Mouse (Mus musculus): ENCODE results near the gene Rapgef5. TPM values are rescaled to one million over a fixed set of nuclear protein-coding genes. Genes with fewer than 3 reads are reported as not detected.
A peak's percentile ranks its signal among the peaks of the same experiment; 100 is the strongest.

Gene Rapgef5
- polyA plus RNA-seq, 1 experiment from 2014 or later, result 25.8 TPM

- ATAC-seq (ENCODE audit: low read depth), result peak; percentile 59; the same call in 1 of the 2 replicates
- Histone ChIP-seq H3K27ac (ENCODE audit: low read length) (0 out of 2 replicates have a peak overlapping the region, but pooled peaks have one; percentile 17), H3K4me2 (ENCODE audit: low read depth, low read length) (no peak overlapping the region), H3K9me3 (ENCODE audit: control insufficient read depth, low read length) (no peaks in the 10 kb centered on the region), H3K4me3 (ENCODE audit: low read length) (no peak overlapping the region), H3K36me3 (ENCODE audit: control insufficient read depth, insufficient read depth, low read length) (no peaks in the 10 kb centered on the region), H3K4me1 (replicated peaks; ENCODE audit: control insufficient read depth, insufficient read depth, low read length) (peaks cover 2% of the 10 kb centered on the region; the same call in 1 of the 2 replicates), H3K27me3 (ENCODE audit: control insufficient read depth, insufficient read depth, low read depth, low read length) (no peaks in the 10 kb centered on the region), H3K9ac (ENCODE audit: low read length) (no peak overlapping the region)
- WGBS, result 31% methylated on average over 2 of the region's 2 CpGs
Observed at GRCm38 (mm10) chr12:117642512-117642911, 126.2 kb downstream of the Rapgef5 start.

GRCm38 (mm10) chr12:117645771-117646170, 129.5 kb downstream of the Rapgef5 start:
- no peak for ATAC-seq (ENCODE audit: low read depth)
- Histone ChIP-seq H3K4me1 (replicated peaks; ENCODE audit: control insufficient read depth, insufficient read depth, low read length) (0 out of 2 replicates have a peak, but pooled peaks cover 2% of the 10 kb centered on the region), H3K4me2 (ENCODE audit: low read depth, low read length) (no peak overlapping the region), H3K4me3 (ENCODE audit: low read length) (no peak overlapping the region), H3K9me3 (ENCODE audit: control insufficient read depth, low read length) (no peaks in the 10 kb centered on the region), H3K27me3 (ENCODE audit: control insufficient read depth, insufficient read depth, low read depth, low read length) (no peaks in the 10 kb centered on the region), H3K9ac (ENCODE audit: low read length) (no peak overlapping the region), H3K27ac (ENCODE audit: low read length) (no peak overlapping the region), H3K36me3 (ENCODE audit: control insufficient read depth, insufficient read depth, low read length) (no peaks in the 10 kb centered on the region)
- WGBS, result 82% methylated on average over 2 of the region's 2 CpGs

- Histone ChIP-seq H3K4me1 (replicated peaks; ENCODE audit: control insufficient read depth, insufficient read depth, low read length) (peaks cover 4% of the 10 kb centered on the region), H3K4me2 (ENCODE audit: low read depth, low read length) (no peak overlapping the region), H3K9ac (ENCODE audit: low read length) (no peak overlapping the region), H3K36me3 (ENCODE audit: control insufficient read depth, insufficient read depth, low read length) (no peaks in the 10 kb centered on the region), H3K9me3 (ENCODE audit: control insufficient read depth, low read length) (no peaks in the 10 kb centered on the region), H3K27ac (ENCODE audit: low read length) (no peak overlapping the region), H3K4me3 (ENCODE audit: low read length) (no peak overlapping the region), H3K27me3 (ENCODE audit: control insufficient read depth, insufficient read depth, low read depth, low read length) (no peaks in the 10 kb centered on the region)
- peak; percentile 86 for ATAC-seq (ENCODE audit: low read depth)
- WGBS, result 66% methylated on average over 8 of the region's 8 CpGs
Observed at GRCm38 (mm10) chr12:117653920-117654472, 137.7 kb downstream of the Rapgef5 start.

- H3K4me2 ChIP-seq (ENCODE audit: low read depth, low read length), result peak overlapping the region; percentile 7; the same call in 1 of the 2 replicates
- H3K4me1 ChIP-seq (replicated peaks; ENCODE audit: control insufficient read depth, insufficient read depth, low read length), result peaks cover 11% of the 10 kb centered on the region
- H3K36me3 ChIP-seq (ENCODE audit: control insufficient read depth, insufficient read depth, low read length), result no peaks in the 10 kb centered on the region
- H3K27ac ChIP-seq (ENCODE audit: low read length), result peak overlapping the region; percentile 33
- ATAC-seq (ENCODE audit: low read depth), result peak; percentile 41; the same call in 1 of the 2 replicates
- H3K9ac ChIP-seq (ENCODE audit: low read length), result no peak overlapping the region
- no peaks in the 10 kb centered on the region for H3K27me3 ChIP-seq (ENCODE audit: control insufficient read depth, insufficient read depth, low read depth, low read length)
- no peaks in the 10 kb centered on the region for H3K9me3 ChIP-seq (ENCODE audit: control insufficient read depth, low read length)
- WGBS, result 30% methylated on average over 4 of the region's 4 CpGs
- H3K4me3 ChIP-seq (ENCODE audit: low read length), result no peak overlapping the region
Observed at GRCm38 (mm10) chr12:117656935-117657334, 140.7 kb downstream of the Rapgef5 start.

GRCm38 (mm10) chr12:117657766-117658165, 141.5 kb downstream of the Rapgef5 start:
- 48% methylated on average over 5 of the region's 5 CpGs for WGBS
- Histone ChIP-seq H3K27ac (ENCODE audit: low read length) (peak overlapping the region; percentile 27; the same call in 1 of the 2 replicates), H3K9ac (ENCODE audit: low read length) (0 out of 2 replicates have a peak overlapping the region, but pooled peaks have one; percentile 2), H3K36me3 (ENCODE audit: control insufficient read depth, insufficient read depth, low read length) (no peaks in the 10 kb centered on the region), H3K4me2 (ENCODE audit: low read depth, low read length) (peak overlapping the region; percentile 26; the same call in 1 of the 2 replicates), H3K27me3 (ENCODE audit: control insufficient read depth, insufficient read depth, low read depth, low read length) (no peaks in the 10 kb centered on the region), H3K4me3 (ENCODE audit: low read length) (peak overlapping the region; percentile 21), H3K4me1 (replicated peaks; ENCODE audit: control insufficient read depth, insufficient read depth, low read length) (peaks cover 18% of the 10 kb centered on the region), H3K9me3 (ENCODE audit: control insufficient read depth, low read length) (no peaks in the 10 kb centered on the region)
- ATAC-seq (ENCODE audit: low read depth), result no peak

GRCm38 (mm10) chr12:117658821-117659220, 142.5 kb downstream of the Rapgef5 start:
- Histone ChIP-seq H3K27ac (ENCODE audit: low read length) (0 out of 2 replicates have a peak overlapping the region, but pooled peaks have one; percentile 28), H3K36me3 (ENCODE audit: control insufficient read depth, insufficient read depth, low read length) (no peaks in the 10 kb centered on the region), H3K9me3 (ENCODE audit: control insufficient read depth, low read length) (no peaks in the 10 kb centered on the region), H3K4me1 (replicated peaks; ENCODE audit: control insufficient read depth, insufficient read depth, low read length) (peaks cover 23% of the 10 kb centered on the region), H3K4me2 (ENCODE audit: low read depth, low read length) (peak overlapping the region; percentile 35), H3K4me3 (ENCODE audit: low read length) (peak overlapping the region; percentile 42), H3K27me3 (ENCODE audit: control insufficient read depth, insufficient read depth, low read depth, low read length) (no peaks in the 10 kb centered on the region), H3K9ac (ENCODE audit: low read length) (peak overlapping the region; percentile 57)
- no peak for ATAC-seq (ENCODE audit: low read depth)
- WGBS, result 45% methylated on average over 6 of the region's 6 CpGs

- H3K9ac ChIP-seq (ENCODE audit: low read length), result peak overlapping the region; percentile 40; the same call in 1 of the 2 replicates
- H3K4me1 ChIP-seq (replicated peaks; ENCODE audit: control insufficient read depth, insufficient read depth, low read length), result peaks cover 26% of the 10 kb centered on the region
- no peaks in the 10 kb centered on the region for H3K27me3 ChIP-seq (ENCODE audit: control insufficient read depth, insufficient read depth, low read depth, low read length)
- peak overlapping the region; percentile 43 for H3K4me2 ChIP-seq (ENCODE audit: low read depth, low read length)
- H3K9me3 ChIP-seq (ENCODE audit: control insufficient read depth, low read length), result no peaks in the 10 kb centered on the region
- no peak for ATAC-seq (ENCODE audit: low read depth)
- 30% methylated on average over 4 of the region's 4 CpGs for WGBS
- H3K4me3 ChIP-seq (ENCODE audit: low read length), result peak overlapping the region; percentile 42
- no peaks in the 10 kb centered on the region for H3K36me3 ChIP-seq (ENCODE audit: control insufficient read depth, insufficient read depth, low read length)
- peak overlapping the region; percentile 11; the same call in 1 of the 2 replicates for H3K27ac ChIP-seq (ENCODE audit: low read length)
Observed at GRCm38 (mm10) chr12:117660361-117660760, 144.1 kb downstream of the Rapgef5 start.

- peak; percentile 40 for ATAC-seq (ENCODE audit: low read depth)
- peaks cover 26% of the 10 kb centered on the region for H3K4me1 ChIP-seq (replicated peaks; ENCODE audit: control insufficient read depth, insufficient read depth, low read length)
- no peaks in the 10 kb centered on the region for H3K9me3 ChIP-seq (ENCODE audit: control insufficient read depth, low read length)
- no peak overlapping the region for H3K4me3 ChIP-seq (ENCODE audit: low read length)
- H3K9ac ChIP-seq (ENCODE audit: low read length), result no peak overlapping the region
- peak overlapping the region; percentile 25; the same call in 1 of the 2 replicates for H3K27ac ChIP-seq (ENCODE audit: low read length)
- no peaks in the 10 kb centered on the region for H3K27me3 ChIP-seq (ENCODE audit: control insufficient read depth, insufficient read depth, low read depth, low read length)
- 42% methylated on average over 6 of the region's 6 CpGs for WGBS
- no peak overlapping the region for H3K4me2 ChIP-seq (ENCODE audit: low read depth, low read length)
- no peaks in the 10 kb centered on the region for H3K36me3 ChIP-seq (ENCODE audit: control insufficient read depth, insufficient read depth, low read length)
Observed at GRCm38 (mm10) chr12:117661871-117662270, 145.6 kb downstream of the Rapgef5 start.

- peaks cover 22% of the 10 kb centered on the region for H3K4me1 ChIP-seq (replicated peaks; ENCODE audit: control insufficient read depth, insufficient read depth, low read length)
- no peak overlapping the region for H3K4me2 ChIP-seq (ENCODE audit: low read depth, low read length)
- ATAC-seq (ENCODE audit: low read depth), result peak; percentile 85
- no peaks in the 10 kb centered on the region for H3K9me3 ChIP-seq (ENCODE audit: control insufficient read depth, low read length)
- WGBS, result 33% methylated on average over 5 of the region's 5 CpGs
- no peak overlapping the region for H3K4me3 ChIP-seq (ENCODE audit: low read length)
- no peak overlapping the region for H3K9ac ChIP-seq (ENCODE audit: low read length)
- no peaks in the 10 kb centered on the region for H3K27me3 ChIP-seq (ENCODE audit: control insufficient read depth, insufficient read depth, low read depth, low read length)
- no peaks in the 10 kb centered on the region for H3K36me3 ChIP-seq (ENCODE audit: control insufficient read depth, insufficient read depth, low read length)
- peak overlapping the region; percentile 65 for H3K27ac ChIP-seq (ENCODE audit: low read length)
Observed at GRCm38 (mm10) chr12:117663637-117664036, 147.4 kb downstream of the Rapgef5 start.

All from lung, embryonic 16.5 days (tissue).